Mouse (Mus musculus): ENCODE results near the gene Slc38a11. TPM values are rescaled to one million over a fixed set of nuclear protein-coding genes. Genes with fewer than 3 reads are reported as not detected.

The Slc38a11 gene
- polyA plus RNA-seq, 1 experiment from 2014 or later, result 1.0 TPM

DNA sequence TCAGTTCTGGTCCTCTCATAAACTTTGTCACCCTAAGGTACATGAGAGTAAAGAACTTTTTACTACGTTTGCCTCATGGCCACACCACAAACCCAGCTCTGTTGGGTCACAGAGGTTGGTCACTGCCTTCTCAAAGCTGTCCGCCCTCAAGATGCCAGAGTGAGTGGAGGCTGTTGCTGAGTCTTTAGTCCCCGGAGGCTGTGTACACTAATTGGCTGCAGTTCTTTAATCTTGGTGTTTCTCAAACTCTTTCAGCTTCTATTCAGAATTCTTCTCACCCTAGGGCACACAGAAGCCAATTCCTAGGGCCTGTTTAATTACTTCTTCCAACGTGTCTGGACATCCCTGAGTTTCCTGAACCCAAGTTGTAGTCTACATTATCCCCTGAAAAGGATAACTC is 96.0 kb downstream of the Slc38a11 start:
- Histone ChIP-seq H3K4me2 (replicated peaks) (no peak overlapping the region), H3K4me3 (replicated peaks) (no peak overlapping the region), H3K27ac (no peak overlapping the region), H3K9ac (no peak overlapping the region), H3K36me3 (no peaks in the 10 kb centered on the region), H3K4me1 (replicated peaks) (no peaks in the 10 kb centered on the region), H3K27me3 (replicated peaks) (no peaks in the 10 kb centered on the region), H3K9me3 (no peaks in the 10 kb centered on the region)
- 60% methylated on average over 4 of the region's 4 CpGs for WGBS
- no peak for ATAC-seq

DNA sequence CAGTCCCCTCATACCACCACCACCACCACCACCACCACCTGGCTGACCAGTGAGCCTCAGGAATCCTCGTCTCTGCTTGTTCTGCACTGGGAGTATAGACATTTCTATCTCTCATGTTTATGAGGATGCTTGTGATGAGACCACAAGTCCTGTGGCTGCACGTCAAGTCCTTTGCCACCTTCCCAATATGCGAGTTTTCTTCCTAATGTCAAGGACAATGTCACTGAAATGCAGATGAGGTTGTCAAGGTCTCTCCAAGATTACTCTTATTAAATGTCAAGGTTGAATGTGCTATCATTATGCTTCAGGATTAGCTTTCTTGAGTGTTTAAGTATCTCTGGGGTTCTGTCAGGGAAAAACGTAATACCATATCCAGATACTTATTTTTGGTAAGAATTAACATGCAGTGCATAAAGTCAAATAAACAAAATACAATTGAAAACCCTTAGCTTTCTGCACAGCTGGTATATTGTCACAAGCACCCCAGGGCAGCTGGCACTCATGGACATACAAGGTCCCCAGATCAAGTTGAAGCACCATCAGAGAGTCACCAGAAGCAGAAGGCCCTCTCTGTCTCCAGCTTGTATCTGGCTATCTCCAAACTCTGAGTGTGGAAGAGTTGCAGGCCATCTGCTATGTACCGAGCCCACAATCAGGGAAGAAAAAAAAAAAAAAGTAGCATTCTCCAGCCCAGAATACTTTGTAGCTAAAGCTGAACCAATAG is 97.1 kb downstream of the Slc38a11 start:
- Histone ChIP-seq H3K27ac (no peak overlapping the region), H3K9me3 (no peaks in the 10 kb centered on the region), H3K4me3 (replicated peaks) (no peak overlapping the region), H3K27me3 (replicated peaks) (no peaks in the 10 kb centered on the region), H3K9ac (no peak overlapping the region), H3K4me2 (replicated peaks) (no peak overlapping the region), H3K36me3 (no peaks in the 10 kb centered on the region), H3K4me1 (replicated peaks) (no peaks in the 10 kb centered on the region)
- no peak for ATAC-seq
- WGBS, result 72% methylated on average over 5 of the region's 5 CpGs

Other genes with a start within 250 kb of the Slc38a11 start
- 19.9 and 21.9 TPM in 2 replicates for gene Cobll1, start 124.6 kb downstream of the Slc38a11 start, polyA plus RNA-seq (2015; fragmentation: Nextera tagmentation; extraction: Ambion mirVana)
- 1.5 and 3.6 TPM in 2 replicates for gene Scn3a, start 203.6 kb upstream of the Slc38a11 start, polyA plus RNA-seq (2015; fragmentation: Nextera tagmentation; extraction: Ambion mirVana)

Data from intestine, embryonic 15.5 days (tissue).